Mouse (Mus musculus): ENCODE measurements around the gene Cd3g. TPM values are rescaled to one million over a fixed set of nuclear protein-coding genes. Genes with fewer than 3 reads are reported as not detected.

Gene Cd3g
- polyA plus RNA-seq, 1 experiment from 2014 or later = not detected

DNA sequence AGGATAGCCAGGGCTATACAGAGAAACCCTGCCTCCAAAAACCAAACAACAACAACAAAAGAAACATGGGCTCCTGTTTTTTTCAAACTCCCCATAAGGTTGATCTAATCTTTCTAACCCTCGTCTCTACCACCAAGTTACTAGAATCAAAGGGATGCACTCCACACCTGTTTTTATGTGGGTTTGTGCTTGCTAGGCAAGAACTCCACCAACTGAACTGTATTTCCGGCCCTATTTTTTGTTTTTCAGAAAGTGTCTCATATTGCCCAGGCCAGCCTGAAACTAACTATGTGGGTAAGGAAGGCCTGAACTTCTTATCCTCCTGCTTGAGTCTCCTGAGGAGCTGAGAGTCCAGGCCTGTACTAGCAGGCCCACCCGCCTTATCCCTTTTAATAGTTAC lies 25.8 kb downstream of the Cd3g start:
- ATAC-seq (ENCODE audit: low read depth) = no peak
- WGBS = 90% methylated on average over 3 of the region's 3 CpGs

GRCm38 (mm10) chr9:44947836-44948235 lies 32.4 kb downstream of the Cd3g start:
- ATAC-seq (ENCODE audit: low read depth) = no peak
- no peaks in the 10 kb centered on the region for H3K9me3 ChIP-seq (ENCODE audit: control insufficient read depth, low read length)
- no peaks in the 10 kb centered on the region for H3K4me1 ChIP-seq (ENCODE audit: control insufficient read depth, insufficient read depth, low read length)
- no peak overlapping the region for H3K4me3 ChIP-seq (ENCODE audit: low read depth, low read length)
- no peak overlapping the region for H3K27ac ChIP-seq (ENCODE audit: low read depth, low read length)
- H3K27me3 ChIP-seq (ENCODE audit: control insufficient read depth, insufficient read depth, low read length) = no peaks in the 10 kb centered on the region
- peaks cover 66% of the 10 kb centered on the region for H3K36me3 ChIP-seq (ENCODE audit: control insufficient read depth, insufficient read depth, low read length)
- H3K4me2 ChIP-seq (ENCODE audit: low read depth, low read length) = no peak overlapping the region
- 96% methylated on average over 5 of the region's 5 CpGs for WGBS
- H3K9ac ChIP-seq (replicated peaks; ENCODE audit: low read depth, low read length) = no peak overlapping the region

More for the DNA sequence above, 25.8 kb downstream of the Cd3g start:
- Histone ChIP-seq H3K4me1 (ENCODE audit: control insufficient read depth, insufficient read depth, low read length) (no peaks in the 10 kb centered on the region), H3K9ac (replicated peaks; ENCODE audit: low read depth, low read length) (no peak overlapping the region), H3K36me3 (ENCODE audit: control insufficient read depth, insufficient read depth, low read length) (peaks cover 65% of the 10 kb centered on the region), H3K27ac (ENCODE audit: low read depth, low read length) (no peak overlapping the region), H3K4me3 (ENCODE audit: low read depth, low read length) (no peak overlapping the region), H3K4me2 (ENCODE audit: low read depth, low read length) (no peak overlapping the region), H3K9me3 (ENCODE audit: control insufficient read depth, low read length) (no peaks in the 10 kb centered on the region), H3K27me3 (ENCODE audit: control insufficient read depth, insufficient read depth, low read length) (no peaks in the 10 kb centered on the region)

- Histone ChIP-seq H3K4me1 (ENCODE audit: control insufficient read depth, insufficient read depth, low read length) (no peaks in the 10 kb centered on the region), H3K9me3 (ENCODE audit: control insufficient read depth, low read length) (no peaks in the 10 kb centered on the region), H3K27ac (ENCODE audit: low read depth, low read length) (no peak overlapping the region), H3K4me3 (ENCODE audit: low read depth, low read length) (no peak overlapping the region), H3K9ac (replicated peaks; ENCODE audit: low read depth, low read length) (no peak overlapping the region), H3K36me3 (ENCODE audit: control insufficient read depth, insufficient read depth, low read length) (peaks cover 60% of the 10 kb centered on the region), H3K27me3 (ENCODE audit: control insufficient read depth, insufficient read depth, low read length) (no peaks in the 10 kb centered on the region), H3K4me2 (ENCODE audit: low read depth, low read length) (no peak overlapping the region)
- no peak for ATAC-seq (ENCODE audit: low read depth)
- WGBS = 97% methylated on average over 7 of the region's 7 CpGs
Observed at GRCm38 (mm10) chr9:44946185-44946695, 34.0 kb downstream of the Cd3g start.

DNA sequence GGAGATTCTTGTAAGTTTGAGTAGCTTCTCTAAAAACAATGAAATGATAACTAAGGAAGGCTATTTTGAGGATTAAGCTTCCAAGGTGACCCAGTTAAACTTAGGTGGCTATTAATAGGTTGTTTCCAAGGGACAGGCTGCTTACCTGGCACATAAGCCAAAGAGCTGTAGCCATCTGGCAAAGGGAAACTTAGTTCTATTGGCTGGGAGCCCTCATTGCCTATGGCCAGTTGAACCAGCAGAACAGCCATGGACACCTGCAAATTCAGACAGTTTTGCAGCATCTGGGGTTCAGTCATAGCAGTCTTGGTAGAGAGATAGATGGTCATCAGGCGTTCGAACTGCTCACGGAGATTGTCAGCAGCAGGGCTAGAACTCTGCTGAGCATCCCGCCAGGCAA lies 37.8 kb downstream of the Cd3g start:
- no peak overlapping the region for H3K4me3 ChIP-seq (ENCODE audit: low read depth, low read length)
- no peak for ATAC-seq (ENCODE audit: low read depth)
- no peaks in the 10 kb centered on the region for H3K4me1 ChIP-seq (ENCODE audit: control insufficient read depth, insufficient read depth, low read length)
- no peak overlapping the region for H3K4me2 ChIP-seq (ENCODE audit: low read depth, low read length)
- WGBS = 97% methylated on average over 4 of the region's 4 CpGs
- H3K9ac ChIP-seq (replicated peaks; ENCODE audit: low read depth, low read length) = no peak overlapping the region
- H3K36me3 ChIP-seq (ENCODE audit: control insufficient read depth, insufficient read depth, low read length) = peaks cover 51% of the 10 kb centered on the region
- H3K27ac ChIP-seq (ENCODE audit: low read depth, low read length) = no peak overlapping the region
- no peaks in the 10 kb centered on the region for H3K9me3 ChIP-seq (ENCODE audit: control insufficient read depth, low read length)
- H3K27me3 ChIP-seq (ENCODE audit: control insufficient read depth, insufficient read depth, low read length) = no peaks in the 10 kb centered on the region

DNA sequence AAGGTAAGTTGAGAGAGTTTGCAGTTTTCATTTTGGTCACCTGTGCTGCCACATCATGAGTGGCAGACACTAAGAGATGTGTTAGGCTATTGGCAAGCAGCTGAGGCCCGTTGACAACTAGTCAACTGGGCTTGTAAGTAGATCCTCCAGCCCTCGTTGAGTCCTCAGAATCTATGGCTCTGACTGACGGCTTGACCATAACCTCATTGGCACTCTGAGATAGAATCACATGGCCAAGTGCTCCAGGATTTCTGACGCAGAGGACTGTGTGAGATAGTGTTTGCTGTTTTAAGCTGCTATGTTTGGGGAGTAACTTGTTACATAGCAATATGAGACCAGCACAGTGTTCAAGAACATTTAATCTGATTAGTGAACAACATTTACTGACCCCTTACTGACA lies 38.5 kb downstream of the Cd3g start:
- H3K4me2 ChIP-seq (ENCODE audit: low read depth, low read length) = no peak overlapping the region

DNA sequence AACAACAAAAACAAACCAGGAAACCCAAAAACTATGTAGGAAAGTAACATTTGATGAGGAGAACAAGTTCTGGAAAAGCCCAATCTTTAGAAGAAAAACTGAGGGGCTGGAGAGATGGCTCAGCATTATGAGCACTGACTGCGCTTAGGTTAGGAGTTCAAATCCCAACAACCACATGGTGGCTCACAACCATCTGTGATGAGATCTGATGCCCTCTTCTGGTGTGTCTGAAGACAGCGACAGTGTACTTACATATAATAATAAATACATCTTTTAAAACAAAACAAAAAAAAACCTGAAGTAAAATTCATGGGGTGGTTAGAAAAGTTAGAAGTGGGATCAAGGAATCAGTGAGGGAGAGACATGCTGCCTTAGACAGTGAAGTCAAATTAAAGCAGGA lies 58.7 kb downstream of the Cd3g start:
- Histone ChIP-seq H3K27ac (ENCODE audit: low read depth, low read length) (peak overlapping the region; percentile 86), H3K36me3 (ENCODE audit: control insufficient read depth, insufficient read depth, low read length) (peaks cover 4% of the 10 kb centered on the region; the same call in 1 of the 2 replicates), H3K9ac (replicated peaks; ENCODE audit: low read depth, low read length) (peak overlapping the region; percentile 84; the same call in 1 of the 2 replicates), H3K9me3 (ENCODE audit: control insufficient read depth, low read length) (no peaks in the 10 kb centered on the region), H3K27me3 (ENCODE audit: control insufficient read depth, insufficient read depth, low read length) (no peaks in the 10 kb centered on the region), H3K4me3 (ENCODE audit: low read depth, low read length) (peak overlapping the region; percentile 66), H3K4me2 (ENCODE audit: low read depth, low read length) (peak overlapping the region; percentile 59), H3K4me1 (ENCODE audit: control insufficient read depth, insufficient read depth, low read length) (peaks cover 8% of the 10 kb centered on the region; the same call in 1 of the 2 replicates)
- ATAC-seq (ENCODE audit: low read depth) = no peak
- 70% methylated on average over 2 of the region's 2 CpGs for WGBS

More for the DNA sequence above, 38.5 kb downstream of the Cd3g start:
- ATAC-seq (ENCODE audit: low read depth) = no peak
- Histone ChIP-seq H3K4me1 (ENCODE audit: control insufficient read depth, insufficient read depth, low read length) (no peaks in the 10 kb centered on the region), H3K27me3 (ENCODE audit: control insufficient read depth, insufficient read depth, low read length) (no peaks in the 10 kb centered on the region), H3K9ac (replicated peaks; ENCODE audit: low read depth, low read length) (no peak overlapping the region), H3K36me3 (ENCODE audit: control insufficient read depth, insufficient read depth, low read length) (peaks cover 51% of the 10 kb centered on the region), H3K9me3 (ENCODE audit: control insufficient read depth, low read length) (no peaks in the 10 kb centered on the region), H3K27ac (ENCODE audit: low read depth, low read length) (no peak overlapping the region), H3K4me3 (ENCODE audit: low read depth, low read length) (no peak overlapping the region)
- 83% methylated on average over 4 of the region's 4 CpGs for WGBS

GRCm38 (mm10) chr9:44921123-44921468 lies 59.1 kb downstream of the Cd3g start:
- Histone ChIP-seq H3K4me3 (ENCODE audit: low read depth, low read length) (peak overlapping the region; percentile 66), H3K9me3 (ENCODE audit: control insufficient read depth, low read length) (no peaks in the 10 kb centered on the region), H3K27ac (ENCODE audit: low read depth, low read length) (peak overlapping the region; percentile 86), H3K9ac (replicated peaks; ENCODE audit: low read depth, low read length) (peak overlapping the region; percentile 84), H3K27me3 (ENCODE audit: control insufficient read depth, insufficient read depth, low read length) (no peaks in the 10 kb centered on the region), H3K4me2 (ENCODE audit: low read depth, low read length) (peak overlapping the region; percentile 59), H3K4me1 (ENCODE audit: control insufficient read depth, insufficient read depth, low read length) (peaks cover 8% of the 10 kb centered on the region; the same call in 1 of the 2 replicates), H3K36me3 (ENCODE audit: control insufficient read depth, insufficient read depth, low read length) (peaks cover 4% of the 10 kb centered on the region; the same call in 1 of the 2 replicates)
- ATAC-seq (ENCODE audit: low read depth) = peak; percentile 88
- 2% methylated on average over 8 of the region's 8 CpGs for WGBS

- Histone ChIP-seq H3K9ac (replicated peaks; ENCODE audit: low read depth, low read length) (peak within 1 kb of the TSS; percentile 84), H3K4me3 (ENCODE audit: low read depth, low read length) (peak within 1 kb of the TSS; percentile 66), H3K4me2 (ENCODE audit: low read depth, low read length) (peak within 1 kb of the TSS; percentile 59), H3K4me1 (ENCODE audit: control insufficient read depth, insufficient read depth, low read length) (peaks cover 9% of the 10 kb centered on the region; the same call in 1 of the 2 replicates), H3K27ac (ENCODE audit: low read depth, low read length) (peak within 1 kb of the TSS; percentile 86), H3K9me3 (ENCODE audit: control insufficient read depth, low read length) (no peaks in the 10 kb centered on the region), H3K27me3 (ENCODE audit: control insufficient read depth, insufficient read depth, low read length) (no peaks in the 10 kb centered on the region), H3K36me3 (ENCODE audit: control insufficient read depth, insufficient read depth, low read length) (peaks cover 4% of the 10 kb centered on the region; the same call in 1 of the 2 replicates)
- WGBS = under 1% methylated on average over 47 of the region's 48 CpGs
- ATAC-seq (ENCODE audit: low read depth) = peak; percentile 85
Observed at GRCm38 (mm10) chr9:44920374-44921122, 59.7 kb downstream of the Cd3g start, which contains the start of gene Atp5l. Atp5l (minus strand) TSS chr9:44920742.

DNA sequence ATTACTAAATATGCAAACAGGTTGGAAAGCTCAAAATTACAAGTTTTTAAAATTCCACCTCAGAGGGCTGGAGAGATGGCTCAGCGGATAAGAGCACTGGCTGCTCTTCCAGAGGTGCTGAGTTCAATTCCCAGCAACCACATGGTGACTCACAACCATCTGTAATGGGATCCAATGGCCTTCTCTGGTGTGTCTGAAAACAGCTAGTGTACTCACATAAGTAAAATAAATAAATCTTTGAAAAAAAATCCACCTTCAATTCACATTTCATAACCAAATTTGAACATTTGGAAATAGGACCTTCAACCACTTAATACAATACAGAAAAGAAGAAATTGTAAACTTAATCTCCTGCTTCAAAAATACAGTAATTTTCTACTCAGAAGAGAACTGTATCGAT lies 60.6 kb downstream of the Cd3g start:
- H3K4me1 ChIP-seq (ENCODE audit: control insufficient read depth, insufficient read depth, low read length) = peaks cover 12% of the 10 kb centered on the region; the same call in 1 of the 2 replicates
- peak overlapping the region; percentile 59 for H3K4me2 ChIP-seq (ENCODE audit: low read depth, low read length)
- no peak overlapping the region for H3K27ac ChIP-seq (ENCODE audit: low read depth, low read length)
- no peaks in the 10 kb centered on the region for H3K36me3 ChIP-seq (ENCODE audit: control insufficient read depth, insufficient read depth, low read length)
- no peaks in the 10 kb centered on the region for H3K27me3 ChIP-seq (ENCODE audit: control insufficient read depth, insufficient read depth, low read length)
- peak overlapping the region; percentile 66 for H3K4me3 ChIP-seq (ENCODE audit: low read depth, low read length)
- 40% methylated on average over 2 of the region's 2 CpGs for WGBS
- no peak for ATAC-seq (ENCODE audit: low read depth)
- peak overlapping the region; percentile 84; the same call in 1 of the 2 replicates for H3K9ac ChIP-seq (replicated peaks; ENCODE audit: low read depth, low read length)
- H3K9me3 ChIP-seq (ENCODE audit: control insufficient read depth, low read length) = no peaks in the 10 kb centered on the region
